Mouse (Mus musculus) limb, embryonic 12.5 days (tissue): Measurements from ENCODE around the gene Ncan. TPM values are rescaled to one million over a fixed set of nuclear protein-coding genes. Genes with fewer than 3 reads are reported as not detected.
A peak's percentile ranks its signal among the peaks of the same experiment; 100 is the strongest.
"Not testable (repeated sequence)": the region's sequence is repeated elsewhere in the genome, so short reads cannot be mapped to it uniquely, and the experiment has no call there.

Source experiments
- ATAC-seq: fragments of 200-750 bp; cut with Nextera tagmentation; 2 replicates; pipeline ENCODE4 v1.8.0; 2017; ENCODE audit warnings: low read depth, moderate TSS enrichment; ENCODE audit not compliant: insufficient number of reproducible peaks, insufficient read depth, low FRiP score, low TSS enrichment
- H3K27ac ChIP-seq: fragments of 300-500 bp; sonication (generic); 2 replicates; pipeline ENCODE4 v1.5.1; 2016; ENCODE audit warnings: mild to moderate bottlenecking, moderate library complexity
- H3K27me3 ChIP-seq: fragments of 300-500 bp; sonication (generic); 2 replicates; pipeline ENCODE4 v1.6.1; 2016; ENCODE audit warnings: mild to moderate bottlenecking, moderate library complexity
- H3K36me3 ChIP-seq: fragments of 300-500 bp; sonication (generic); 2 replicates; pipeline ENCODE4 v1.6.1; 2016; ENCODE audit warnings: mild to moderate bottlenecking, moderate library complexity
- H3K4me1 ChIP-seq: fragments of 300-500 bp; sonication (generic); replicated peaks from 2 replicates; pipeline ENCODE4 v1.6.1; 2016
- H3K4me2 ChIP-seq: fragments of 300-500 bp; sonication (generic); 2 replicates; pipeline ENCODE4 v1.6.1; 2016; ENCODE audit warnings: mild to moderate bottlenecking, moderate library complexity
- H3K4me3 ChIP-seq: fragments of 300-500 bp; sonication (generic); replicated peaks from 2 replicates; pipeline ENCODE4 v1.5.1; 2016; ENCODE audit warnings: mild to moderate bottlenecking
- H3K9ac ChIP-seq: fragments of 300-500 bp; sonication (generic); replicated peaks from 2 replicates; pipeline ENCODE4 v1.6.1; 2016; ENCODE audit warnings: mild to moderate bottlenecking, moderate library complexity
- H3K9me3 ChIP-seq: fragments of 300-500 bp; sonication (generic); 2 replicates; pipeline ENCODE4 v1.6.1; 2016; ENCODE audit warnings: mild to moderate bottlenecking, moderate library complexity
- WGBS: fragments of 180-500 bp; shearing (Covaris S2); methylation state at CpG from one replicate; pipeline ENCODE4 v1.1.7; 2016; 5-methylcytosine and 5-hydroxymethylcytosine counted together
- microRNA-seq: library from miRNA; unstranded; fragments of <30 nt; microRNA quantifications from one replicate; pipeline ENCODE4, GENCODE M21; 2017
- polyA plus RNA-seq: library from polyadenylated mRNA; unstranded; fragments of >200 nt; fragmentation: Nextera tagmentation; extraction: Ambion mirVana; gene quantifications from 2 replicates; pipeline ENCODE4 v1.2.1, GENCODE M21; 2016

The Ncan gene
- polyA plus RNA-seq, 1 experiment from 2014 or later: 0.56 TPM

- Histone ChIP-seq H3K9me3 (0 out of 2 replicates have a peak, but pooled peaks cover 3% of the 10 kb centered on the region), H3K4me3 (no peak overlapping the region), H3K4me2 (no peak overlapping the region), H3K9ac (no peak overlapping the region), H3K27me3 (peaks cover 60% of the 10 kb centered on the region), H3K27ac (no peak overlapping the region), H3K36me3 (no peaks in the 10 kb centered on the region), H3K4me1 (peaks cover 18% of the 10 kb centered on the region)
- ATAC-seq: no peak
- WGBS: 95% methylated on average over 2 of the region's 2 CpGs
Observed at GRCm38 (mm10) chr8:70081976-70082375, 38.7 kb downstream of the Ncan start.

- ATAC-seq: no peak
- Histone ChIP-seq H3K27me3 (peaks cover 11% of the 10 kb centered on the region), H3K4me2 (no peak overlapping the region), H3K4me1 (peaks cover 8% of the 10 kb centered on the region), H3K4me3 (no peak overlapping the region), H3K36me3 (peaks cover 37% of the 10 kb centered on the region), H3K9ac (no peak overlapping the region), H3K9me3 (no peaks in the 10 kb centered on the region), H3K27ac (no peak overlapping the region)
- WGBS: 84% methylated on average over 1 of the region's 1 CpGs
Observed at GRCm38 (mm10) chr8:70073682-70074081, 47.0 kb downstream of the Ncan start.

GRCm38 (mm10) chr8:70073120-70073519 is 47.6 kb downstream of the Ncan start:
- H3K36me3 ChIP-seq: peaks cover 42% of the 10 kb centered on the region
- 65% methylated on average over 8 of the region's 8 CpGs for WGBS
- peaks cover 11% of the 10 kb centered on the region for H3K27me3 ChIP-seq
- H3K4me1 ChIP-seq: peaks cover 8% of the 10 kb centered on the region
- H3K27ac ChIP-seq: no peak overlapping the region
- H3K4me3 ChIP-seq: peak overlapping the region; percentile 18
- H3K4me2 ChIP-seq: peak overlapping the region; percentile 53
- no peaks in the 10 kb centered on the region for H3K9me3 ChIP-seq
- no peak overlapping the region; the same call in 1 of the 2 replicates for H3K9ac ChIP-seq
- ATAC-seq: no peak

GRCm38 (mm10) chr8:70072441-70073069 is 48.1 kb downstream of the Ncan start, which contains the start of gene Tm6sf2:
Gene Tm6sf2, plus strand, starts transcription at chr8:70072924.
- H3K36me3 ChIP-seq: peaks cover 48% of the 10 kb centered on the region
- WGBS: 10% methylated on average over 19 of the region's 27 CpGs
- no peak within 1 kb of the TSS for H3K27ac ChIP-seq
- H3K4me2 ChIP-seq: peak within 1 kb of the TSS; percentile 53
- peaks cover 11% of the 10 kb centered on the region for H3K27me3 ChIP-seq
- ATAC-seq: peak; percentile 44
- H3K4me3 ChIP-seq: peak within 1 kb of the TSS; percentile 18
- H3K9me3 ChIP-seq: no peaks in the 10 kb centered on the region
- no peak within 1 kb of the TSS; the same call in 1 of the 2 replicates for H3K9ac ChIP-seq
- H3K4me1 ChIP-seq: peaks cover 8% of the 10 kb centered on the region

- Histone ChIP-seq H3K36me3 (peaks cover 54% of the 10 kb centered on the region), H3K9me3 (no peaks in the 10 kb centered on the region), H3K4me1 (peaks cover 8% of the 10 kb centered on the region), H3K9ac (no peak overlapping the region), H3K4me2 (no peak overlapping the region), H3K4me3 (no peak overlapping the region), H3K27me3 (peaks cover 11% of the 10 kb centered on the region), H3K27ac (no peak overlapping the region)
- 79% methylated on average over 2 of the region's 2 CpGs for WGBS
- ATAC-seq: no peak
Observed at GRCm38 (mm10) chr8:70071836-70072440, 48.7 kb downstream of the Ncan start.

- Histone ChIP-seq H3K36me3 (peaks cover 93% of the 10 kb centered on the region), H3K4me1 (no peaks in the 10 kb centered on the region), H3K4me3 (no peak overlapping the region), H3K4me2 (no peak overlapping the region), H3K9me3 (no peaks in the 10 kb centered on the region), H3K27ac (no peak overlapping the region), H3K9ac (no peak overlapping the region), H3K27me3 (no peaks in the 10 kb centered on the region)
- whole genome bisulfite sequencing: 53% methylated on average over 1 of the region's 1 CpGs
- no peak for ATAC-seq
Observed at GRCm38 (mm10) chr8:70057721-70058120, 63.0 kb downstream of the Ncan start.

GRCm38 (mm10) chr8:70050434-70050833 is 70.2 kb downstream of the Ncan start:
- WGBS: 93% methylated on average over 5 of the region's 5 CpGs

GRCm38 (mm10) chr8:70049662-70050061 is 71.0 kb downstream of the Ncan start:
- Histone ChIP-seq H3K27ac (no peak overlapping the region), H3K27me3 (no peaks in the 10 kb centered on the region), H3K4me1 (no peaks in the 10 kb centered on the region), H3K4me3 (no peak overlapping the region), H3K9me3 (no peaks in the 10 kb centered on the region), H3K9ac (no peak overlapping the region), H3K36me3 (peaks cover 60% of the 10 kb centered on the region), H3K4me2 (no peak overlapping the region)
- ATAC-seq: no peak

More at GRCm38 (mm10) chr8:70050434-70050833, 70.2 kb downstream of the Ncan start:
- not testable (repeated sequence) for H3K27me3 ChIP-seq, ATAC-seq, H3K4me3 ChIP-seq, H3K27ac ChIP-seq, H3K4me1 ChIP-seq, H3K9ac ChIP-seq, H3K9me3 ChIP-seq, H3K4me2 ChIP-seq
- H3K36me3 ChIP-seq: peaks cover 67% of the 10 kb centered on the region

GRCm38 (mm10) chr8:70043996-70044395 is 76.7 kb downstream of the Ncan start:
- H3K27ac ChIP-seq: no peak overlapping the region
- H3K9me3 ChIP-seq: no peaks in the 10 kb centered on the region
- peak overlapping the region; percentile 96; the same call in 1 of the 2 replicates for H3K9ac ChIP-seq
- WGBS: 95% methylated on average over 5 of the region's 5 CpGs
- H3K4me3 ChIP-seq: peak overlapping the region; percentile 86
- peak overlapping the region; percentile 96 for H3K4me2 ChIP-seq
- peaks cover 16% of the 10 kb centered on the region for H3K36me3 ChIP-seq
- no peaks in the 10 kb centered on the region for H3K27me3 ChIP-seq
- peaks cover 28% of the 10 kb centered on the region for H3K4me1 ChIP-seq
- ATAC-seq: no peak

Small RNA genes within 50 kb of the gene (microRNA-seq; reads per million reads assigned to microRNA genes)
- gene Mir7066: not detected

Other genes with a start within 250 kb of the Ncan start
- 0.78 and 0.79 TPM in 2 replicates for gene Cilp2, start 233.2 kb downstream of the Ncan start, polyA plus RNA-seq
- 6.2 and 7.3 TPM in 2 replicates for gene Tssk6, start 218.7 kb downstream of the Ncan start, polyA plus RNA-seq
- 171 and 172 TPM in 2 replicates for gene Ndufa13, start 218.3 kb downstream of the Ncan start, polyA plus RNA-seq
- 6.0 and 7.4 TPM in 2 replicates for gene Yjefn3, start 218.2 kb downstream of the Ncan start, polyA plus RNA-seq
- 51.3 and 68.4 TPM in 2 replicates for gene Gatad2a, start 124.5 kb downstream of the Ncan start, polyA plus RNA-seq
- gene Mau2, start 78.1 kb downstream of the Ncan start, polyA plus RNA-seq: 62.7 and 65.3 TPM in 2 replicates
- 55.9 and 58.9 TPM in 2 replicates for gene Sugp1, start 78.1 kb downstream of the Ncan start, polyA plus RNA-seq
- gene Tm6sf2, start 47.9 kb downstream of the Ncan start, polyA plus RNA-seq: 0.79 and 0.96 TPM in 2 replicates
- not detected in 2 replicates for gene Hapln4, start 37.4 kb downstream of the Ncan start, polyA plus RNA-seq
- gene Nr2c2ap, start 10.5 kb upstream of the Ncan start, polyA plus RNA-seq: 21.4 and 22.7 TPM in 2 replicates
- gene Rfxank, start 18.3 kb upstream of the Ncan start, polyA plus RNA-seq: 26.6 and 28.4 TPM in 2 replicates
- 44.7 and 47.6 TPM in 2 replicates for gene Borcs8, start 18.6 kb upstream of the Ncan start, polyA plus RNA-seq
- 0.49 and 1.1 TPM in 2 replicates for gene Mef2b, start 18.8 kb upstream of the Ncan start, polyA plus RNA-seq
- 67.5 and 69.9 TPM in 2 replicates for gene Tmem161a, start 51.5 kb upstream of the Ncan start, polyA plus RNA-seq
- 2.4 and 3.5 TPM in 2 replicates for gene Slc25a42, start 91.4 kb upstream of the Ncan start, polyA plus RNA-seq
- gene Sugp2, start 113.4 kb upstream of the Ncan start, polyA plus RNA-seq: 48.3 and 50.7 TPM in 2 replicates
- gene Armc6, start 113.6 kb upstream of the Ncan start, polyA plus RNA-seq: 22.5 and 26.4 TPM in 2 replicates
- gene Homer3, start 162.0 kb upstream of the Ncan start, polyA plus RNA-seq: 88.9 and 92.6 TPM in 2 replicates
- gene Ddx49, start 181.6 kb upstream of the Ncan start, polyA plus RNA-seq: 52.0 and 54.9 TPM in 2 replicates
- gene Cope, start 181.6 kb upstream of the Ncan start, polyA plus RNA-seq: 269 and 288 TPM in 2 replicates
- 7.9 and 8.8 TPM in 2 replicates for gene Cers1, start 194.9 kb upstream of the Ncan start, polyA plus RNA-seq
- gene Gdf1, start 208.9 kb upstream of the Ncan start, polyA plus RNA-seq: 3.7 and 4.2 TPM in 2 replicates
- 32.5 and 34.3 TPM in 2 replicates for gene Upf1, start 232.4 kb upstream of the Ncan start, polyA plus RNA-seq